Mouse (Mus musculus): ENCODE measurements around the gene Pafah2.

DNA sequence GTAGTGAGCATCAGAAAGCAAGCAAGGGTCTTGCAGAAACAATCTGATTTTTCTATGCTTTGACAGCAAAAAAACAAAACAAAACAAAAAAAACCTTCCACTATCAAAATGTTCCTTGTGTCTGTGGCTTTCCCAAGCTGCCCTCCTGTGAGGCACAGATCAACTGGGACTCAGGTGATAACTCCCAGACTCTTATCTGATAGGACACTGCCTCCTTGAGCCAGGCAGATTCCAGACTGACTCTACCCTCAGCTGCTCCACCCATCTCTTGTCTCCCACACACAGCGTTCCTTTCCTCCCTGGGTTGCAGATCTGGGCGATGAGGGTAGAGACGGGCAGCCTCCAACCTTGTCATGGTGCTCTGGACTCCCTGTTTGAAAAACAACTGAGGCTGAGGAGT, 43.0 kb downstream of the Pafah2 start:
- TF ChIP-seq GATA1 (IDR thresholded peaks at IDR 0.05; ENCODE audit: low read length) = peak; percentile 62
- peak; percentile 52; the same call in 2 of the 3 replicates for TF ChIP-seq TAL1 (IDR thresholded peaks at IDR 0.05; ENCODE audit: low read length)

All from erythroblast, embryonic 14.5 days (primary cell).